Mouse (Mus musculus) liver, adult 2 months (tissue): ENCODE measurements around the gene Rnase4.

Experiments used
- CTCF ChIP-seq: fragments of 200-500 bp; IDR thresholded peaks from 2 replicates; pipeline ENCODE4 v1.5.1; 2011; ENCODE audit warnings: low read depth, low read length, control low read depth
- POLR2A ChIP-seq: fragments of 200-500 bp; IDR thresholded peaks from 2 replicates; pipeline ENCODE4 v1.6.1; 2011; ENCODE audit warnings: low read length, control low read depth; ENCODE audit not compliant: insufficient read depth; ENCODE audit errors: extremely low read depth

- no peak for TF ChIP-seq POLR2A
- no peak for TF ChIP-seq CTCF
Observed at GRCm38 (mm10) chr14:51145521-51145920, 54.6 kb downstream of the Rnase4 start.
